Comparison of ENCODE assay signal across 8 mouse cellular contexts in the genomic region with DNA sequence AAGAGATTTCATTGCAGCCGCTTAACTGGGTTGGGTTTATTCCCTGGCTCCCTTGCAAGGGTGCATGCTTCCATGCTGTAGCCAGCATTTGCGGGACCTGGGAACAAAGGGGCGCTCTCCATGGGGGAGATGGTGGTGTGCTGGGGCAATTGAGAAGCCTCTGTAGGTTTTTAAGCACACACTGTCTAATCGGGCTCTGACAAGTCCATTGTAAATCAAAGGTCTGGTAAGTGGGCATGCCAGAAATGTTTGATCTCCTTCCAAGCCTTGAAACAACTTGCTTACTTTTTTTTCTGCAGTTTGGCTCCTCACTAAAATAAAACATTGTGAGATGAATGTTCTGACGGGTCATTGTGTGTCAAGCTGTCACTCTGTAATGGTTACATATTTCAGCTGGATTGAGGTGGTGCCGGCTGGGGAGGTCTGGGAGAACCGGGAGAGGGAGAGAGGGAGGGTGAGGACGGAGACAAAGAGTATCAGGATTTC.
DNase-seq lines count a peak whose midpoint lies in the region; ATAC-seq and TF ChIP-seq lines count a peak whose summit lies in the region.

No protein-coding gene starts in this region.

- no peaks in the 10 kb centered on the region for H3K27me3 ChIP-seq in forebrain, embryonic 16.5 days (replicated peaks; ENCODE audit: control insufficient read depth, insufficient read depth, low read length)
- H3K27me3 ChIP-seq in kidney, embryonic 16.5 days (ENCODE audit: insufficient read depth, low read length), result no peaks in the 10 kb centered on the region
- no peaks in the 10 kb centered on the region for H3K27me3 ChIP-seq in midbrain, embryonic 14.5 days (ENCODE audit: control insufficient read depth, insufficient read depth, low read length)

- no peak for TF ChIP-seq CTCF in lung, adult 2 months (IDR thresholded peaks at IDR 0.05; ENCODE audit: insufficient read depth, low read length)

- no peak overlapping the region for H3K9ac ChIP-seq in forebrain, embryonic 16.5 days (replicated peaks; ENCODE audit: low read depth, low read length)
- no peak overlapping the region for H3K9ac ChIP-seq in kidney, embryonic 16.5 days (replicated peaks; ENCODE audit: low read length)
- H3K9ac ChIP-seq in midbrain, embryonic 14.5 days (replicated peaks; ENCODE audit: low read length), result no peak overlapping the region; the same call in 1 of the 2 replicates

- 10% methylated on average over 8 of the region's 8 CpGs for WGBS in lung, adult 2 months
- WGBS in forebrain, embryonic 16.5 days, result under 1% methylated on average over 8 of the region's 8 CpGs
- WGBS in kidney, embryonic 16.5 days, result 8% methylated on average over 8 of the region's 8 CpGs
- 4% methylated on average over 8 of the region's 8 CpGs for WGBS in midbrain, embryonic 14.5 days

- H3K27ac ChIP-seq in forebrain, embryonic 16.5 days (ENCODE audit: low read length), result no peak overlapping the region
- peak overlapping the region; percentile 57; the same call in 1 of the 2 replicates for H3K27ac ChIP-seq in kidney, embryonic 16.5 days (ENCODE audit: low read length)
- H3K27ac ChIP-seq in midbrain, embryonic 14.5 days (replicated peaks; ENCODE audit: low read depth, low read length), result peak overlapping the region; percentile 56

- H3K9me3 ChIP-seq in forebrain, embryonic 16.5 days (ENCODE audit: control insufficient read depth, low read length), result no peaks in the 10 kb centered on the region
- no peaks in the 10 kb centered on the region for H3K9me3 ChIP-seq in kidney, embryonic 16.5 days (ENCODE audit: low read length)
- H3K9me3 ChIP-seq in midbrain, embryonic 14.5 days (ENCODE audit: control insufficient read depth, low read length), result no peaks in the 10 kb centered on the region

- H3K36me3 ChIP-seq in forebrain, embryonic 16.5 days (ENCODE audit: control insufficient read depth, insufficient read depth), result no peaks in the 10 kb centered on the region
- H3K36me3 ChIP-seq in kidney, embryonic 16.5 days (ENCODE audit: insufficient read depth, low read length), result no peaks in the 10 kb centered on the region
- no peaks in the 10 kb centered on the region for H3K36me3 ChIP-seq in midbrain, embryonic 14.5 days (ENCODE audit: control insufficient read depth, insufficient read depth, low read length)

- H3K4me3 ChIP-seq in lung, adult 2 months (replicated peaks; ENCODE audit: extremely low read depth, low read depth, low read length), result no peak overlapping the region
- H3K4me3 ChIP-seq in forebrain, embryonic 16.5 days (replicated peaks; ENCODE audit: low read length), result no peak overlapping the region
- H3K4me3 ChIP-seq in kidney, embryonic 16.5 days (ENCODE audit: low read length), result no peak overlapping the region
- no peak overlapping the region for H3K4me3 ChIP-seq in midbrain, embryonic 14.5 days (replicated peaks; ENCODE audit: low read depth, low read length)

- peak overlapping the region; percentile 21 for H3K4me2 ChIP-seq in forebrain, embryonic 16.5 days (ENCODE audit: low read length)
- no peak overlapping the region for H3K4me2 ChIP-seq in kidney, embryonic 16.5 days (replicated peaks; ENCODE audit: low read depth, low read length)
- peak overlapping the region; percentile 18; the same call in 1 of the 2 replicates for H3K4me2 ChIP-seq in midbrain, embryonic 14.5 days (ENCODE audit: low read length)

- H3K4me1 ChIP-seq in lung, adult 2 months (ENCODE audit: control insufficient read depth, insufficient read depth, low read length), result no peaks in the 10 kb centered on the region
- peaks cover 12% of the 10 kb centered on the region for H3K4me1 ChIP-seq in forebrain, embryonic 16.5 days (replicated peaks; ENCODE audit: control insufficient read depth, insufficient read depth, low read length)
- H3K4me1 ChIP-seq in kidney, embryonic 16.5 days (ENCODE audit: insufficient read depth, low read length), result peaks cover 20% of the 10 kb centered on the region
- H3K4me1 ChIP-seq in midbrain, embryonic 14.5 days (ENCODE audit: control insufficient read depth, insufficient read depth, low read length), result peaks cover 4% of the 10 kb centered on the region; the same call in 1 of the 2 replicates

- peak; percentile 90 for ATAC-seq in forebrain, embryonic 16.5 days
- peak; percentile 85 for ATAC-seq in kidney, embryonic 16.5 days (ENCODE audit: low FRiP score, low TSS enrichment)
- peak; percentile 73 for ATAC-seq in midbrain, embryonic 14.5 days (ENCODE audit: low FRiP score, low TSS enrichment)
- no peak for ATAC-seq in CD4-positive, CD25-positive, alpha-beta regulatory T cell, adult 4 months

- TF ChIP-seq POLR2A in lung, adult 2 months (IDR thresholded peaks at IDR 0.05; ENCODE audit: borderline replicate concordance, extremely low read depth, low read depth, low read length), result no peak

- DNase-seq in lung, adult 18-20 months, result peak; percentile 18 to 36
- no peak for DNase-seq in lung, adult 2 months
- peak; percentile 72 for DNase-seq in midbrain, embryonic 14.5 days
- no peak for DNase-seq in urinary bladder, postnatal 25 days (ENCODE audit: low spot score)
- no peak for DNase-seq in gastrocnemius, postnatal 10 days

Comparison
In these comparisons a context has a peak if more than half of its experiments do, and no peak if none do; other contexts are left out.
1. DNase-seq: peak in lung, adult 18-20 months (2 of 2) and midbrain, embryonic 14.5 days (single experiment); none in lung, adult 2 months (single experiment), urinary bladder, postnatal 25 days (single experiment) and gastrocnemius, postnatal 10 days (single experiment).